Mouse (Mus musculus) neural tube, embryonic 12.5 days (tissue): ENCODE measurements around the gene Ptprg. TPM values are rescaled to one million over a fixed set of nuclear protein-coding genes. Genes with fewer than 3 reads are reported as not detected.

Experiments
- ATAC-seq: fragments of 200-750 bp; cut with Nextera tagmentation; 2 replicates; pipeline ENCODE4 v1.8.0; 2017; ENCODE audit warnings: low read depth, mild to moderate bottlenecking, moderate TSS enrichment, moderate library complexity; ENCODE audit not compliant: low FRiP score
- H3K27ac ChIP-seq: fragments of 300-500 bp; sonication (generic); 2 replicates; pipeline ENCODE4 v1.5.1; 2016
- H3K27me3 ChIP-seq: fragments of 300-500 bp; sonication (generic); replicated peaks from 2 replicates; pipeline ENCODE4 v1.6.1; 2016; ENCODE audit warnings: mild to moderate bottlenecking
- H3K36me3 ChIP-seq: fragments of 300-500 bp; sonication (generic); 2 replicates; pipeline ENCODE4 v1.6.1; 2016; ENCODE audit warnings: mild to moderate bottlenecking
- H3K4me1 ChIP-seq: fragments of 300-500 bp; sonication (generic); 2 replicates; pipeline ENCODE4 v1.6.1; 2016
- H3K4me2 ChIP-seq: fragments of 300-500 bp; sonication (generic); replicated peaks from 2 replicates; pipeline ENCODE4 v1.6.1; 2016; ENCODE audit warnings: mild to moderate bottlenecking
- H3K4me3 ChIP-seq: fragments of 300-500 bp; sonication (generic); 2 replicates; pipeline ENCODE4 v1.5.1; 2016
- H3K9ac ChIP-seq: fragments of 300-500 bp; sonication (generic); 2 replicates; pipeline ENCODE4 v1.6.1; 2016; ENCODE audit warnings: mild to moderate bottlenecking
- H3K9me3 ChIP-seq: fragments of 300-500 bp; sonication (generic); 2 replicates; pipeline ENCODE4 v1.6.1; 2016; ENCODE audit warnings: mild to moderate bottlenecking
- WGBS: fragments of 180-500 bp; shearing (Covaris S2); methylation state at CpG from one replicate; pipeline ENCODE4 v1.1.7; 2016; 5-methylcytosine and 5-hydroxymethylcytosine counted together
- polyA plus RNA-seq: library from polyadenylated mRNA; unstranded; fragments of >200 nt; fragmentation: Nextera tagmentation; extraction: Ambion mirVana; gene quantifications from 2 replicates; pipeline ENCODE4 v1.2.1, GENCODE M21; 2016

Ptprg gene
- polyA plus RNA-seq, 1 experiment from 2014 or later: 41.8 TPM

- 96% methylated on average over 7 of the region's 7 CpGs for whole genome bisulfite sequencing
These were observed 170.5 kb downstream of the Ptprg start for GRCm38 (mm10) chr14:11723876-11724275.

GRCm38 (mm10) chr14:11731223-11731920, 178.0 kb downstream of the Ptprg start:
- no peaks in the 10 kb centered on the region; the same call in 1 of the 2 replicates for H3K4me1 ChIP-seq
- no peak overlapping the region for H3K27ac ChIP-seq
- H3K36me3 ChIP-seq: no peaks in the 10 kb centered on the region
- no peak for ATAC-seq
- H3K27me3 ChIP-seq: no peaks in the 10 kb centered on the region
- H3K9ac ChIP-seq: no peak overlapping the region
- no peak overlapping the region for H3K4me3 ChIP-seq
- no peaks in the 10 kb centered on the region for H3K9me3 ChIP-seq
- H3K4me2 ChIP-seq: no peak overlapping the region
- 60% methylated on average over 7 of the region's 7 CpGs for WGBS

More at GRCm38 (mm10) chr14:11723876-11724275, 170.5 kb downstream of the Ptprg start:
- no peaks in the 10 kb centered on the region for H3K4me1 ChIP-seq
- no peaks in the 10 kb centered on the region for H3K27me3 ChIP-seq
- H3K36me3 ChIP-seq: no peaks in the 10 kb centered on the region
- ATAC-seq: no peak
- no peak overlapping the region for H3K4me2 ChIP-seq
- no peaks in the 10 kb centered on the region for H3K9me3 ChIP-seq
- no peak overlapping the region for H3K4me3 ChIP-seq
- H3K27ac ChIP-seq: no peak overlapping the region
- H3K9ac ChIP-seq: no peak overlapping the region

- ATAC-seq: no peak
- Histone ChIP-seq H3K27me3 (no peaks in the 10 kb centered on the region), H3K4me3 (no peak overlapping the region), H3K4me2 (no peak overlapping the region), H3K9me3 (no peaks in the 10 kb centered on the region), H3K9ac (no peak overlapping the region), H3K4me1 (no peaks in the 10 kb centered on the region; the same call in 1 of the 2 replicates), H3K36me3 (no peaks in the 10 kb centered on the region), H3K27ac (no peak overlapping the region)
These were observed 179.0 kb downstream of the Ptprg start for GRCm38 (mm10) chr14:11732376-11732775.

GRCm38 (mm10) chr14:11743726-11744125, 190.4 kb downstream of the Ptprg start:
- Histone ChIP-seq H3K4me2 (no peak overlapping the region), H3K9ac (no peak overlapping the region), H3K9me3 (no peaks in the 10 kb centered on the region), H3K4me1 (no peaks in the 10 kb centered on the region), H3K27ac (no peak overlapping the region), H3K36me3 (no peaks in the 10 kb centered on the region), H3K27me3 (no peaks in the 10 kb centered on the region), H3K4me3 (no peak overlapping the region)
- ATAC-seq: no peak
- WGBS: 96% methylated on average over 1 of the region's 1 CpGs

GRCm38 (mm10) chr14:11752678-11753077, 199.3 kb downstream of the Ptprg start:
- H3K27ac ChIP-seq: no peak overlapping the region
- peak; percentile 46; the same call in 1 of the 2 replicates for ATAC-seq
- H3K4me2 ChIP-seq: no peak overlapping the region
- H3K4me1 ChIP-seq: peaks cover 8% of the 10 kb centered on the region
- no peak overlapping the region for H3K9ac ChIP-seq
- no peaks in the 10 kb centered on the region for H3K27me3 ChIP-seq
- H3K4me3 ChIP-seq: no peak overlapping the region
- H3K36me3 ChIP-seq: no peaks in the 10 kb centered on the region
- WGBS: 76% methylated on average over 8 of the region's 8 CpGs
- no peaks in the 10 kb centered on the region for H3K9me3 ChIP-seq

GRCm38 (mm10) chr14:11754656-11755055, 201.3 kb downstream of the Ptprg start:
- 84% methylated on average over 4 of the region's 4 CpGs for WGBS
- ATAC-seq: no peak
- no peak overlapping the region for H3K27ac ChIP-seq
- no peak overlapping the region for H3K4me3 ChIP-seq
- no peaks in the 10 kb centered on the region for H3K27me3 ChIP-seq
- H3K4me2 ChIP-seq: no peak overlapping the region
- H3K9ac ChIP-seq: no peak overlapping the region
- no peaks in the 10 kb centered on the region for H3K36me3 ChIP-seq
- peaks cover 8% of the 10 kb centered on the region for H3K4me1 ChIP-seq
- no peaks in the 10 kb centered on the region for H3K9me3 ChIP-seq

- no peak overlapping the region for H3K4me2 ChIP-seq
- no peak for ATAC-seq
- no peaks in the 10 kb centered on the region for H3K9me3 ChIP-seq
- WGBS: 89% methylated on average over 6 of the region's 6 CpGs
- peaks cover 8% of the 10 kb centered on the region for H3K4me1 ChIP-seq
- no peak overlapping the region for H3K9ac ChIP-seq
- no peaks in the 10 kb centered on the region for H3K27me3 ChIP-seq
- H3K4me3 ChIP-seq: no peak overlapping the region
- H3K27ac ChIP-seq: no peak overlapping the region
- H3K36me3 ChIP-seq: no peaks in the 10 kb centered on the region
These were observed 204.9 kb downstream of the Ptprg start for GRCm38 (mm10) chr14:11758185-11758584.

- no peak overlapping the region for H3K9ac ChIP-seq
- H3K4me1 ChIP-seq: no peaks in the 10 kb centered on the region
- no peaks in the 10 kb centered on the region for H3K27me3 ChIP-seq
- 74% methylated on average over 1 of the region's 1 CpGs for WGBS
- H3K4me2 ChIP-seq: no peak overlapping the region
- H3K27ac ChIP-seq: no peak overlapping the region
- H3K36me3 ChIP-seq: no peaks in the 10 kb centered on the region
- no peaks in the 10 kb centered on the region for H3K9me3 ChIP-seq
- no peak overlapping the region for H3K4me3 ChIP-seq
- ATAC-seq: no peak
These were observed 206.0 kb downstream of the Ptprg start for GRCm38 (mm10) chr14:11759356-11759755.

- Histone ChIP-seq H3K27me3 (no peaks in the 10 kb centered on the region), H3K9ac (no peak overlapping the region), H3K9me3 (no peaks in the 10 kb centered on the region), H3K4me2 (no peak overlapping the region), H3K4me3 (no peak overlapping the region), H3K27ac (no peak overlapping the region), H3K4me1 (peaks cover 15% of the 10 kb centered on the region; the same call in 1 of the 2 replicates), H3K36me3 (no peaks in the 10 kb centered on the region)
- ATAC-seq: no peak
- WGBS: 76% methylated on average over 7 of the region's 7 CpGs
These were observed 209.7 kb downstream of the Ptprg start for GRCm38 (mm10) chr14:11762995-11763394.

- Histone ChIP-seq H3K9ac (no peak overlapping the region), H3K9me3 (no peaks in the 10 kb centered on the region), H3K27me3 (no peaks in the 10 kb centered on the region), H3K36me3 (no peaks in the 10 kb centered on the region), H3K27ac (no peak overlapping the region), H3K4me2 (no peak overlapping the region), H3K4me1 (peaks cover 27% of the 10 kb centered on the region), H3K4me3 (no peak overlapping the region)
- ATAC-seq: no peak
- WGBS: 75% methylated on average over 5 of the region's 5 CpGs
These were observed 219.4 kb downstream of the Ptprg start for GRCm38 (mm10) chr14:11772736-11773135.

- H3K36me3 ChIP-seq: no peaks in the 10 kb centered on the region
- H3K9ac ChIP-seq: no peak overlapping the region
- H3K27ac ChIP-seq: no peak overlapping the region
- no peak overlapping the region for H3K4me3 ChIP-seq
- no peak for ATAC-seq
- 36% methylated on average over 4 of the region's 4 CpGs for WGBS
- no peak overlapping the region for H3K4me2 ChIP-seq
- H3K9me3 ChIP-seq: no peaks in the 10 kb centered on the region
- H3K27me3 ChIP-seq: no peaks in the 10 kb centered on the region
- peaks cover 22% of the 10 kb centered on the region for H3K4me1 ChIP-seq
These were observed 221.2 kb downstream of the Ptprg start for GRCm38 (mm10) chr14:11774476-11775037.

- no peak overlapping the region for H3K4me3 ChIP-seq
- no peaks in the 10 kb centered on the region for H3K36me3 ChIP-seq
- H3K9me3 ChIP-seq: no peaks in the 10 kb centered on the region
- no peak overlapping the region for H3K9ac ChIP-seq
- H3K4me2 ChIP-seq: no peak overlapping the region
- ATAC-seq: no peak
- no peak overlapping the region for H3K27ac ChIP-seq
- no peaks in the 10 kb centered on the region for H3K27me3 ChIP-seq
- WGBS: 36% methylated on average over 11 of the region's 11 CpGs
- H3K4me1 ChIP-seq: peaks cover 22% of the 10 kb centered on the region
These were observed 221.9 kb downstream of the Ptprg start for GRCm38 (mm10) chr14:11775204-11775603.
